Mouse (Mus musculus): ENCODE results near the gene Olfr464. TPM values are rescaled to one million over a fixed set of nuclear protein-coding genes. Genes with fewer than 3 reads are reported as not detected.
"Not testable (repeated sequence)": the region's sequence is repeated elsewhere in the genome, so short reads cannot be mapped to it uniquely, and the experiment has no call there.

Olfr464 gene
- polyA plus RNA-seq, 1 experiment from 2014 or later: not detected

GRCm38 (mm10) chr11:87879826-87880225 is 40.9 kb downstream of the Olfr464 start:
- no peaks in the 10 kb centered on the region for H3K27me3 ChIP-seq (ENCODE audit: control insufficient read depth, insufficient read depth, low read depth, low read length)
- no peak overlapping the region for H3K9ac ChIP-seq (ENCODE audit: low read length)
- H3K4me1 ChIP-seq (replicated peaks; ENCODE audit: control insufficient read depth, insufficient read depth, low read length): no peaks in the 10 kb centered on the region
- H3K27ac ChIP-seq (ENCODE audit: low read length): no peak overlapping the region
- ATAC-seq (ENCODE audit: low read depth): no peak
- no peak overlapping the region for H3K4me2 ChIP-seq (ENCODE audit: low read depth, low read length)
- no peak overlapping the region for H3K4me3 ChIP-seq (ENCODE audit: low read length)
- no peaks in the 10 kb centered on the region for H3K36me3 ChIP-seq (ENCODE audit: control insufficient read depth, insufficient read depth, low read length)
- WGBS: 60% methylated on average over 9 of the region's 9 CpGs
- no peaks in the 10 kb centered on the region for H3K9me3 ChIP-seq (ENCODE audit: control insufficient read depth, low read length)

- Histone ChIP-seq H3K4me2 (ENCODE audit: low read depth, low read length) (no peak within 1 kb of the TSS), H3K4me1 (replicated peaks; ENCODE audit: control insufficient read depth, insufficient read depth, low read length) (no peaks in the 10 kb centered on the region), H3K27ac (ENCODE audit: low read length) (no peak within 1 kb of the TSS), H3K4me3 (ENCODE audit: low read length) (no peak within 1 kb of the TSS), H3K27me3 (ENCODE audit: control insufficient read depth, insufficient read depth, low read depth, low read length) (no peaks in the 10 kb centered on the region; the same call in 1 of the 2 replicates), H3K36me3 (ENCODE audit: control insufficient read depth, insufficient read depth, low read length) (no peaks in the 10 kb centered on the region), H3K9ac (ENCODE audit: low read length) (no peak within 1 kb of the TSS), H3K9me3 (ENCODE audit: control insufficient read depth, low read length) (no peaks in the 10 kb centered on the region)
- 75% methylated on average over 6 of the region's 6 CpGs for WGBS
- no peak for ATAC-seq (ENCODE audit: low read depth)
These were observed 45.3 kb downstream of the Olfr464 start, which contains the start of gene Epx for GRCm38 (mm10) chr11:87875436-87875835. Epx (minus strand) TSS chr11:87875536.

- Histone ChIP-seq H3K9ac (ENCODE audit: low read length) (no peak overlapping the region), H3K27me3 (ENCODE audit: control insufficient read depth, insufficient read depth, low read depth, low read length) (no peaks in the 10 kb centered on the region; the same call in 1 of the 2 replicates), H3K27ac (ENCODE audit: low read length) (no peak overlapping the region), H3K4me2 (ENCODE audit: low read depth, low read length) (no peak overlapping the region), H3K36me3 (ENCODE audit: control insufficient read depth, insufficient read depth, low read length) (no peaks in the 10 kb centered on the region), H3K4me3 (ENCODE audit: low read length) (no peak overlapping the region), H3K9me3 (ENCODE audit: control insufficient read depth, low read length) (no peaks in the 10 kb centered on the region), H3K4me1 (replicated peaks; ENCODE audit: control insufficient read depth, insufficient read depth, low read length) (no peaks in the 10 kb centered on the region)
- ATAC-seq (ENCODE audit: low read depth): no peak
- 24% methylated on average over 8 of the region's 8 CpGs for WGBS
These were observed 49.0 kb downstream of the Olfr464 start for GRCm38 (mm10) chr11:87871766-87872165.

GRCm38 (mm10) chr11:87870096-87870495 is 50.7 kb downstream of the Olfr464 start:
- Histone ChIP-seq H3K9me3 (ENCODE audit: control insufficient read depth, low read length) (no peaks in the 10 kb centered on the region), H3K4me3 (ENCODE audit: low read length) (no peak overlapping the region), H3K27ac (ENCODE audit: low read length) (no peak overlapping the region), H3K9ac (ENCODE audit: low read length) (no peak overlapping the region), H3K4me1 (replicated peaks; ENCODE audit: control insufficient read depth, insufficient read depth, low read length) (no peaks in the 10 kb centered on the region), H3K27me3 (ENCODE audit: control insufficient read depth, insufficient read depth, low read depth, low read length) (no peaks in the 10 kb centered on the region; the same call in 1 of the 2 replicates), H3K36me3 (ENCODE audit: control insufficient read depth, insufficient read depth, low read length) (no peaks in the 10 kb centered on the region), H3K4me2 (ENCODE audit: low read depth, low read length) (no peak overlapping the region)
- 72% methylated on average over 2 of the region's 2 CpGs for WGBS
- no peak for ATAC-seq (ENCODE audit: low read depth)

- H3K27me3 ChIP-seq (ENCODE audit: control insufficient read depth, insufficient read depth, low read depth, low read length); H3K4me3 ChIP-seq (ENCODE audit: low read length); H3K9ac ChIP-seq (ENCODE audit: low read length); H3K27ac ChIP-seq (ENCODE audit: low read length); H3K9me3 ChIP-seq (ENCODE audit: control insufficient read depth, low read length); H3K36me3 ChIP-seq (ENCODE audit: control insufficient read depth, insufficient read depth, low read length); ATAC-seq (ENCODE audit: low read depth); H3K4me1 ChIP-seq (replicated peaks; ENCODE audit: control insufficient read depth, insufficient read depth, low read length); H3K4me2 ChIP-seq (ENCODE audit: low read depth, low read length): not testable (repeated sequence)
- 80% methylated on average over 1 of the region's 2 CpGs for WGBS
These were observed 53.9 kb downstream of the Olfr464 start for GRCm38 (mm10) chr11:87866891-87867290.

Other genes starting within 250 kb of the Olfr464 start
- gene Supt4a, start 183.4 kb downstream of the Olfr464 start, polyA plus RNA-seq (2015; fragmentation: Nextera tagmentation; extraction: Ambion mirVana): 143 and 167 TPM in 2 replicates
- gene Tspoap1, start 160.4 kb downstream of the Olfr464 start, polyA plus RNA-seq (2015; fragmentation: Nextera tagmentation; extraction: Ambion mirVana): 1.6 and 2.3 TPM in 2 replicates
- gene Mpo, start 127.4 kb downstream of the Olfr464 start, polyA plus RNA-seq (2015; fragmentation: Nextera tagmentation; extraction: Ambion mirVana): 0.64 and 3.4 TPM in 2 replicates
- 0.23 TPM in 1 of 2 replicates, not detected in the other for gene Lpo, start 92.7 kb downstream of the Olfr464 start, polyA plus RNA-seq (2015; fragmentation: Nextera tagmentation; extraction: Ambion mirVana)
- gene Mks1, start 67.8 kb downstream of the Olfr464 start, polyA plus RNA-seq (2015; fragmentation: Nextera tagmentation; extraction: Ambion mirVana): 14.7 and 15.5 TPM in 2 replicates
- not detected in 2 replicates for gene Epx, start 45.4 kb downstream of the Olfr464 start, polyA plus RNA-seq (2015; fragmentation: Nextera tagmentation; extraction: Ambion mirVana)
- not detected in 2 replicates for gene Olfr462, start 28.7 kb downstream of the Olfr464 start, polyA plus RNA-seq (2015; fragmentation: Nextera tagmentation; extraction: Ambion mirVana)
- not detected in 2 replicates for gene Olfr463, start 23.6 kb downstream of the Olfr464 start, polyA plus RNA-seq (2015; fragmentation: Nextera tagmentation; extraction: Ambion mirVana)
- 23.4 and 24.5 TPM in 2 replicates for gene Dynll2, start 66.6 kb upstream of the Olfr464 start, polyA plus RNA-seq (2015; fragmentation: Nextera tagmentation; extraction: Ambion mirVana)
- 257 and 272 TPM in 2 replicates for gene Srsf1, start 126.4 kb upstream of the Olfr464 start, polyA plus RNA-seq (2015; fragmentation: Nextera tagmentation; extraction: Ambion mirVana)
- 32.9 and 38.2 TPM in 2 replicates for gene Vezf1, start 147.3 kb upstream of the Olfr464 start, polyA plus RNA-seq (2015; fragmentation: Nextera tagmentation; extraction: Ambion mirVana)
- 11.3 and 11.8 TPM in 2 replicates for gene Cuedc1, start 177.1 kb upstream of the Olfr464 start, polyA plus RNA-seq (2015; fragmentation: Nextera tagmentation; extraction: Ambion mirVana)

Data from lung, embryonic 16.5 days (tissue).